Mouse (Mus musculus) embryonic facial prominence, embryonic 13.5 days (tissue): ENCODE results near the gene Zfp68. TPM values are rescaled to one million over a fixed set of nuclear protein-coding genes. Genes with fewer than 3 reads are reported as not detected.
"Not testable (repeated sequence)": the region's sequence is repeated elsewhere in the genome, so short reads cannot be mapped to it uniquely, and the experiment has no call there.

ENCODE experiments used
- ATAC-seq: fragments of 200-750 bp; cut with Nextera tagmentation; 2 replicates; pipeline ENCODE4 v1.8.0; 2017; ENCODE audit warnings: low read depth; ENCODE audit not compliant: insufficient number of reproducible peaks, insufficient read depth, low FRiP score, low TSS enrichment
- H3K27ac ChIP-seq: fragments of 300-500 bp; sonication (generic); 2 replicates; pipeline ENCODE4 v1.5.1; 2015; ENCODE audit warnings: moderate library complexity, mild to moderate bottlenecking, inconsistent platforms
- H3K27me3 ChIP-seq: fragments of 300-500 bp; sonication (generic); 2 replicates; pipeline ENCODE4 v1.6.1; 2015; ENCODE audit warnings: mild to moderate bottlenecking, inconsistent platforms
- H3K36me3 ChIP-seq: fragments of 300-500 bp; sonication (generic); 2 replicates; pipeline ENCODE4 v1.6.1; 2015; ENCODE audit warnings: mild to moderate bottlenecking, inconsistent platforms
- H3K4me1 ChIP-seq: fragments of 300-500 bp; sonication (generic); 2 replicates; pipeline ENCODE4 v1.6.1; 2015; ENCODE audit warnings: inconsistent platforms
- H3K4me2 ChIP-seq: fragments of 300-500 bp; sonication (generic); 2 replicates; pipeline ENCODE4 v1.6.1; 2015; ENCODE audit warnings: moderate library complexity, mild to moderate bottlenecking, inconsistent platforms
- H3K4me3 ChIP-seq: fragments of 300-500 bp; sonication (generic); 2 replicates; pipeline ENCODE4 v1.5.1; 2015; ENCODE audit warnings: mild to moderate bottlenecking, inconsistent platforms
- H3K9ac ChIP-seq: fragments of 300-500 bp; sonication (generic); 2 replicates; pipeline ENCODE4 v1.6.1; 2015; ENCODE audit warnings: mild to moderate bottlenecking, inconsistent platforms
- H3K9me3 ChIP-seq: fragments of 300-500 bp; sonication (generic); 2 replicates; pipeline ENCODE4 v1.6.1; 2016; ENCODE audit warnings: inconsistent platforms
- WGBS: fragments of 180-500 bp; shearing (Covaris S2); methylation state at CpG from one replicate; pipeline ENCODE4 v1.1.7; 2015; ENCODE audit warnings: mixed read lengths; 5-methylcytosine and 5-hydroxymethylcytosine counted together
- microRNA-seq: library from miRNA; unstranded; fragments of <30 nt; microRNA quantifications from one replicate; pipeline ENCODE4, GENCODE M21; 2016
- polyA plus RNA-seq: library from polyadenylated mRNA; unstranded; fragments of >200 nt; fragmentation: Nextera tagmentation; extraction: Ambion mirVana; gene quantifications from 2 replicates; pipeline ENCODE4 v1.2.1, GENCODE M21; 2015

The Zfp68 gene
- polyA plus RNA-seq, 1 experiment from 2014 or later, result 88.4 TPM

DNA sequence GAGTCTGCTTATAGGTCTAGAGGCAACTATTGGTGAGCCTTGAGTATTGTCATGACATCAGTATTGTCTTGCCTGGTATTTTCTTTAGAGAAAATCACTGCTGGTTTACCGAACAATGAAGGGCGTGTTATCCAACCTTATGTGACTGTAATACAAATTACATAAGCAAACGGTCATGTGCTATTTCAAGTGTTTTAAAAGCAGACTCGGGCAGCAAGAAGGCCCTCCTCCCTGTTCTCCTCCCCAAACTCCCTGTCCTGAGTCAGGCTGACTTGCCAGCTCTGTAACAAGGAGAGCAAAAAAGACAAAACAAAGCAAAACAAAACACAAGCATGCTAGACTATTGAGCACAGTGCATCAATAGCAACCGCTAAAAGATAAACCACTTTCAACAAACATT is 1.3 kb upstream of the Zfp68 start:
- Histone ChIP-seq H3K4me3 (no peak overlapping the region), H3K27me3 (no peaks in the 10 kb centered on the region), H3K9me3 (peaks cover 15% of the 10 kb centered on the region), H3K36me3 (peaks cover 25% of the 10 kb centered on the region), H3K9ac (no peak overlapping the region), H3K4me1 (peaks cover 20% of the 10 kb centered on the region), H3K4me2 (no peak overlapping the region), H3K27ac (no peak overlapping the region)
- WGBS, result 86% methylated on average over 5 of the region's 5 CpGs
- ATAC-seq, result no peak

DNA sequence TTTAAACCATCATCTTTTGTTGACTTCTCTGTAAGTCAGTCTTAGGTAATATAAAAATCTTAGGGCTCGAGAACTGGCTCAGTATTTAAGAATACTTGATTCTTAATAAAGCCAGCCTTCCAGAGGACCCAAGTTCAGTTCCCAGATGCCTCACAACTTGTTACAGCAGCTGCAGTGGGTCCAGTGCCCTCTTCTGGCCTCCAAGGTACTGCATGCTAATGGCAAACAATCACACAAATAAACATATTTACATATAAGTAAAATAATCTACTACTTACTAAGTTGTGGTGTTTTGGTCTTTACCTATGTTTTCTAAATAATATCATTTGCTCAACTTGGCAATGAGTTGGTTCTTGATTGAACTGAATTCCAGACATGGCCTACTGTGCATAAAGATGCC is 1.2 kb downstream of the Zfp68 start:
- peaks cover 36% of the 10 kb centered on the region for H3K9me3 ChIP-seq
- 97% methylated on average over 1 of the region's 1 CpGs for WGBS
- H3K4me2 ChIP-seq, result peak overlapping the region; percentile 51
- ATAC-seq, result no peak
- H3K36me3 ChIP-seq, result peaks cover 49% of the 10 kb centered on the region
- H3K9ac ChIP-seq, result no peak overlapping the region
- H3K4me1 ChIP-seq, result peaks cover 3% of the 10 kb centered on the region
- no peaks in the 10 kb centered on the region for H3K27me3 ChIP-seq
- H3K27ac ChIP-seq, result no peak overlapping the region
- H3K4me3 ChIP-seq, result peak overlapping the region; percentile 83

DNA sequence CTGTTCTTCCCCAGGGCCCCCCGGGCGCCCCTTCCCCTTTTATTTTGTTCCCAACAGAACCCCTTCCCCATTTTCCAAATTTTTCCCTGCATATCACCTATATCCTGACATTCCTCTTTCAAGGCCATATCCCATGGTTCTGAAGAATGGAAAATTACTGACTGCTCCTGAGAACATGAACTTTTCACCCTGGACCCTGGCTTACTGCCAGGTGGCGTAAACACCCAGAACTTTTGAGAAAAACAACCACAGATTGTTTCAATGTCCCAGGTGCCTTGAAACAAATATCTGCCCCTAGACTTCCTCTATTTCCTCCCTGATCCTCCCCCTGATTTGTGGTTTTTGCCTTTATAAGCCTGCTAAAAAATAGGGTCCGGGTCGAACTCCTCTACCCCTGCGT is 32.2 kb downstream of the Zfp68 start:
- Histone ChIP-seq H3K4me3 (no peak overlapping the region), H3K27ac (no peak overlapping the region), H3K27me3 (no peaks in the 10 kb centered on the region), H3K36me3 (no peaks in the 10 kb centered on the region), H3K4me2 (no peak overlapping the region), H3K4me1 (no peaks in the 10 kb centered on the region), H3K9me3 (peaks cover 9% of the 10 kb centered on the region), H3K9ac (no peak overlapping the region)
- 88% methylated on average over 6 of the region's 6 CpGs for WGBS
- ATAC-seq, result no peak

DNA sequence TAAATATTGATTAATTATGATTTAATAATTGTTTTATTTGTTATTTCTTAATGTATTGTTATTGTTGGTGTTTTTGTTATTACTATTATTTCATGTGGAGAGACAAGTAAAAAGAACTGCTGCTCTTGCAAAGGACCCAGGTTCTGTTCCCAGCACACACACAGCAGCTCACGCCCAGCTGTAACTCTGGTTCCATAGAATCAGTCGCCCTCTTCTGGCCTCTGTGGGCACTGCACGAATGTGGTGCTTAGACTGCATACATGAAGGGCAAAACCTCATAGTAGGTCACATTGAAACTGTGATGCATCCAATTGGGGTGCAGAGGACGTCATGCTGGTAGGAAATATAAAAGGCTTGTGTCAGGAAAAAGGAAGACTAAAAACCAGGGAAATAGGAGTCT is 47.9 kb downstream of the Zfp68 start:
- H3K27ac ChIP-seq, result no peak overlapping the region
- H3K27me3 ChIP-seq, result no peaks in the 10 kb centered on the region
- 54% methylated on average over 4 of the region's 4 CpGs for WGBS
- H3K4me1 ChIP-seq, result no peaks in the 10 kb centered on the region
- H3K9ac ChIP-seq, result no peak overlapping the region
- no peaks in the 10 kb centered on the region for H3K36me3 ChIP-seq
- no peak overlapping the region for H3K4me2 ChIP-seq
- no peak overlapping the region for H3K4me3 ChIP-seq
- no peaks in the 10 kb centered on the region for H3K9me3 ChIP-seq
- no peak for ATAC-seq

DNA sequence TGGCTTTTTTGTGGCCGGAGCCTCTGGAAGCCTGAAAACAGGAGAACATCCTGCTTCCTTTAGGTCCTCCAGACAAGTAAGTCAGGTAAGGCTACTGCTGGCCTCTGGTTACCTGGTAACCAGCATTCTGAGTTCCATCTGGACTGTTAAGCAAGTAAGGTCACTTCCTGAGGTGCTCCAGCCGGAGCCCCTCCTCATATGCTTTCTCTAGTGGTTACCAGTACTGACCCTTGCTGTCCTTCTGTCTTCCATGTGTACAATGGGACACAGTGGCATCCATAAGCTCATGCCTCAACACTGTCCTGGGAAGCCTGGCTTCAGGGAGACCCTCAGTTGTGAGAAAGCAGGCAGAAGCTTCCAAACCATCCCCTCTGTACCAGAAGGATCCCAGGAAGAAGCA is 54.9 kb downstream of the Zfp68 start, which contains the start of gene 1700123K08Rik:
Gene 1700123K08Rik (minus strand): TSS at position 101 of the 400 bp plus-strand sequence.
- not testable (repeated sequence) for H3K4me3 ChIP-seq, H3K4me1 ChIP-seq, ATAC-seq, H3K9ac ChIP-seq, H3K27me3 ChIP-seq, H3K9me3 ChIP-seq, H3K4me2 ChIP-seq, H3K36me3 ChIP-seq, H3K27ac ChIP-seq
- WGBS, result 88% methylated on average over 2 of the region's 2 CpGs

Small RNA genes lying within 50 kb of the gene (microRNA-seq; reads per million reads assigned to microRNA genes)
- not detected for gene Gm24082

Other genes with a start within 250 kb of the Zfp68 start
- gene Zfp157, start 178.3 kb downstream of the Zfp68 start, polyA plus RNA-seq, result 56.7 and 64.1 TPM in 2 replicates
- gene 1700123K08Rik, start 55.0 kb downstream of the Zfp68 start, polyA plus RNA-seq, result not detected in 2 replicates
- gene A430033K04Rik, start 3.1 kb upstream of the Zfp68 start, polyA plus RNA-seq, result 17.9 and 20.4 TPM in 2 replicates
- 2.9 and 5.3 TPM in 2 replicates for gene Fam20c, start 134.8 kb upstream of the Zfp68 start, polyA plus RNA-seq
- gene Gm5294, start 200.3 kb upstream of the Zfp68 start, polyA plus RNA-seq, result not detected in 2 replicates